Mouse (Mus musculus): Measurements from ENCODE around the gene Atxn1.

Atxn1 gene

GRCm38 (mm10) chr13:45828035-45828434 is 136.8 kb downstream of the Atxn1 start:
- DNase-seq (ENCODE audit: low spot score): no peak

- no peak for DNase-seq (ENCODE audit: low spot score)
Measured at GRCm38 (mm10) chr13:45827619-45828018, 137.2 kb downstream of the Atxn1 start.

GRCm38 (mm10) chr13:45827046-45827596 is 137.7 kb downstream of the Atxn1 start:
- DNase-seq (ENCODE audit: low spot score): no peak

- no peak for DNase-seq (ENCODE audit: low spot score)
Measured at GRCm38 (mm10) chr13:45822491-45822829, 142.3 kb downstream of the Atxn1 start.

GRCm38 (mm10) chr13:45821764-45822490 is 142.9 kb downstream of the Atxn1 start:
- no peak for DNase-seq (ENCODE audit: low spot score)

GRCm38 (mm10) chr13:45820473-45821230 is 144.2 kb downstream of the Atxn1 start:
- DNase-seq (ENCODE audit: low spot score): no peak

- DNase-seq (ENCODE audit: low spot score): no peak
Measured at GRCm38 (mm10) chr13:45816670-45817069, 148.1 kb downstream of the Atxn1 start.

GRCm38 (mm10) chr13:45809777-45810410 is 154.9 kb downstream of the Atxn1 start:
- peak; percentile 56 for DNase-seq (ENCODE audit: low spot score)

GRCm38 (mm10) chr13:45807593-45808043 is 157.2 kb downstream of the Atxn1 start:
- DNase-seq (ENCODE audit: low spot score): peak; percentile 83

- no peak for DNase-seq (ENCODE audit: low spot score)
Measured at GRCm38 (mm10) chr13:45806600-45807525, 157.9 kb downstream of the Atxn1 start.

- DNase-seq (ENCODE audit: low spot score): no peak
Measured at GRCm38 (mm10) chr13:45805915-45806599, 158.8 kb downstream of the Atxn1 start.

GRCm38 (mm10) chr13:45802620-45803410 is 162.0 kb downstream of the Atxn1 start:
- no peak for DNase-seq (ENCODE audit: low spot score)

- DNase-seq (ENCODE audit: low spot score): no peak
Measured at GRCm38 (mm10) chr13:45798248-45798647, 166.6 kb downstream of the Atxn1 start.

- no peak for DNase-seq (ENCODE audit: low spot score)
Measured at GRCm38 (mm10) chr13:45797696-45798095, 167.1 kb downstream of the Atxn1 start.

GRCm38 (mm10) chr13:45796286-45796685 is 168.5 kb downstream of the Atxn1 start:
- DNase-seq (ENCODE audit: low spot score): no peak

GRCm38 (mm10) chr13:45793796-45794195 is 171.0 kb downstream of the Atxn1 start:
- no peak for DNase-seq (ENCODE audit: low spot score)

- DNase-seq (ENCODE audit: low spot score): no peak
Measured at GRCm38 (mm10) chr13:45786409-45786808, 178.4 kb downstream of the Atxn1 start.

GRCm38 (mm10) chr13:45783681-45784080 is 181.1 kb downstream of the Atxn1 start:
- DNase-seq (ENCODE audit: low spot score): no peak

GRCm38 (mm10) chr13:45778750-45779149 is 186.1 kb downstream of the Atxn1 start:
- DNase-seq (ENCODE audit: low spot score): no peak

- no peak for DNase-seq (ENCODE audit: low spot score)
Measured at GRCm38 (mm10) chr13:45778171-45778570, 186.6 kb downstream of the Atxn1 start.

Data from testis, postnatal 10 days (tissue).